Mouse (Mus musculus) neutrophil, adult 5-6 weeks (primary cell): ENCODE measurements around the gene Scgn. TPM values are rescaled to one million over a fixed set of nuclear protein-coding genes. Genes with fewer than 3 reads are reported as not detected.

Experiments
- ATAC-seq: fragments of 151-379, 151-347 bp; 2 replicates; pipeline ENCODE4 v1.8.0; 2017; ENCODE audit warnings: mild to moderate bottlenecking, moderate TSS enrichment; ENCODE audit not compliant: insufficient number of reproducible peaks, poor library complexity, low FRiP score, severe bottlenecking; ENCODE audit errors: extremely low read depth
- total RNA-seq: library from RNA; stranded (forward); fragments of 200-1000 nt; gene quantifications from 2 replicates; pipeline ENCODE4 v1.2.3, GENCODE M21; 2017

The Scgn gene
- total RNA-seq, 1 experiment from 2014 or later: not detected

- no peak for ATAC-seq
Measured at GRCm38 (mm10) chr13:23946254-23946653, 44.8 kb downstream of the Scgn start.

DNA sequence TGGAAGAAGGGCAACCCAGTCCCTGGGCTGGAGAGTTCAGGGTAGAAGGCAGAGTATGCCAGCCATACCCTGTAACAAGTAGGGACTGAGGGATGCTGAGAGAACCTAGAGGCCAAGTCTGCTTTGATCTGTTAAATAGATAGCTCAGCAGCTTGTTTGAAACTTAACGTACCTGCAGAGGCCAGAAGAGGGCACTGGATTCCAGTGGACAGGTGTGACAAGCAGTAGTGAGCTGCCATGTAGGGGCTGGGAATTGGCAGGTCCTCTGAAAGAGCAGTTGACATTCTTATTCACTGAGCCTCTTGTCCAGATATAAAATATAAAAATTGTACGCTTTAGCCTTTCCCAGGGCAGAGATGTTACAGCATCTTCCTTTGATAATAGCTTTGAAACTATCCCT lies 48.2 kb downstream of the Scgn start:
- ATAC-seq: no peak

DNA sequence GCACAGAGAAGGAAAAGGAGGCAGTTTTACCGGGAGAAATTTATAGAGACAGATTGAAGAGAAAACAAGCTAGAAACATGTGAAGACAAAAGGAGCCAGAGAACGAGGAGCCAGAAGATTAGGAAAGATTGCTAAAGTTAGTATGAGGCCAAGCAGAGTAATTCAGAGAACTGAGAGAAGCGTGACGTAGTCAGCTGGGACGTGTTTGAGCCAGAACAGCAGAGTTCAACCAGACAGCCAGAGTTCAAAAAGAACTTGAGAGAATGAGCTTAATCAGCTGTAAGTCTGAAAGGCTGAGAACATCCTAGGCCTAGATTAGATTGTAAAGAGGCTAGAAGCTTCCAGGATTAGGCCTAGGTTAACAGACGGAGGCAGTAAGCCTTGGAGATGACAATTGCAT lies 50.7 kb downstream of the Scgn start:
- ATAC-seq: no peak

DNA sequence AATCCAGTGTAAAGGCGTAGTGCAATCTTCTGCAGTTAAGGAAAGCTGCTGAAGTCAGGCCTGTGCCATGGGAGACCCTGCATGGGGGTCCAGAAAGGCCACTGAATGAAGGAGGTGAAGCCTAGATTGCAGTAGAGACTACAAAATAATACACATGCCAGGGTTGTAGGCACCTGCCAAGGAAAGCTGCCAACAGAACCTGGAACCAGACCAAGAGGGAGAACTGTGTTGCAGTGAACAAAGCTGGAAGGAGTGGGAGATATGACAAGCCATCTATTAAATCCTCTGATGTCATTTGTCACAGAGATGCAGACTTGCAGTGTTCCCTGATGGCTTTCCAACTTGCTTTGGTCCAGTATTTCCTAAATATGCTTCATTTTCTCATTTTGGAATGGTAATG lies 52.3 kb downstream of the Scgn start:
- no peak for ATAC-seq

GRCm38 (mm10) chr13:23934211-23934520 lies 56.8 kb downstream of the Scgn start, which contains the start of gene Hist1h2aa:
TSS of gene Hist1h2aa (plus strand) at chr13:23934462.
- no peak for ATAC-seq

- no peak for ATAC-seq
Measured at GRCm38 (mm10) chr13:23933421-23934210, 57.4 kb downstream of the Scgn start, which contains the start of gene Hist1h2ba. TSS of gene Hist1h2ba (minus strand) at chr13:23934156.

DNA sequence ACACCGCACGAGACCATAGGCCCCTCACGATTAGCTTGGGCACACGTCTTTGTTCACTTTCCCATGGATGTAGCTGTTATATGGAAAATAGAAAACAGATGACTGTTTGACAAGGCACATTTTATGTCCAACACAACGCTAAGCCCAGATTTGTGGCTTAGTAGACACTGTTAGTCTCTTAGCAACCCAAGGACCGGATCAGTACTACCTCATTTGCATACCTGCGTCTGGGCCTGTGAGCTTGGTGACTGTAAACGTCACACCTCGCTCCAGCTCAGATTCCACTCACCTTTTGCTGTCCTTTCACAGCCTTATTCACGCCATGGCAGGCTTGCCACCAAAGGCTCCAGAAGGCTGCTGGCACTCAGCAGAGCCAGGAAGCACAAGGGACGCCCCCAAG lies 60.1 kb downstream of the Scgn start:
- ATAC-seq: no peak

- no peak for ATAC-seq
Measured at GRCm38 (mm10) chr13:23930461-23930860, 60.6 kb downstream of the Scgn start.

DNA sequence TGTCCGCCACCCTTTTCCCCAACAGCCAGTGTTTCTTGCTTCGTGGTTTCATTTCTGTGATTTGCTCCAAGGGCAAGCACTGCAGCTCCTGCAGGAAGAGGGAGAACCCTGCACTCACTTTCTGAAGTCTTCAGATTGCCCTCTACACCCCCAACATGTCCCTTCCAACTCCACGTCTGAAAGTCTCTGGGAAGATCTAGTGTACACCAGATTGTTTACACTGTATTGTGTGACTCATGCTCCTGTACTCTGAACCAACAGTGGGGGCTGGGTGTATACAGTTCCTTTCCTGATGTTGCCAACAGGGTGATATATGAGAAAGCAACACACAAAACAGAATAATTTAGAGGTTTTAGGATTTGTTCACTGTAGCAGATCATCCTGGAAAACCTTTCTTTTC lies 62.4 kb downstream of the Scgn start:
- ATAC-seq: no peak

- ATAC-seq: no peak
Measured at GRCm38 (mm10) chr13:23925792-23926191, 65.2 kb downstream of the Scgn start.

DNA sequence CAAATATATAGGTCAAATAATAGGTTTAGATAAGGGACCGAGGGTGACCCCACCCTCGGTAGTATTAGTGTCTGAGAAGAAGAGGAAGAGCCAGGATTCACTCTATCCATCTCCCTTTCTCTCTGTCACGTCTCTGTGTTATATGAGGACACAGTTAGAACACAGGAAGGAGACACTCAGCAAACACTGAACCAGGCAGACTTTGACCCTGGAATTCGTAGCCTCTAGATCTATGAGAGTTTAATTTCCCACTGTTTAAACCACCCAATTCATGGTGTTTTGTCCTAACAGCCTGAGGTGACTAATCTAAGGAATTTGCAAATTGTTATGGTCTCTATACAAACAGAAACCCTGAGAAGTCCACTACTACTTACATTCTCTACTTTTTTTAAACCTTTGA lies 73.3 kb downstream of the Scgn start:
- ATAC-seq: no peak

DNA sequence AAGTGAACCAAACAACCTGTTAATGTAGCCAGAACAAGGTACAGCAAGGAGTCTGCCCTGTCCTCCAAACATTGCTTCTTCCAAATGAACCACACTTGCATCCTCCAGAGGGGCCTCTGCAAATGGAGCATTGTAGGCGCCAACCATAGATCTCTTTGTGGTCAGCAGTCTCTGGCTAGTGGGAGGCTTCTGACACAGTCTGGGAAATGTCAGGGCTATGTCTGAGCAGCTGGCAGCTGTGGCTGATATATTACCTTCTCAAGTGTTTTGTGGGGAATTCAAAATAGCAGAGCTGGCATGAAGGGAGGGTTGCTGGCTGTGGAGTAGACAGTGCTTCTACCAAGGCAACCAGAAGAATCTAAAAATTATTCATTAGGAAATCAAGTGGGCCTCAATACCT lies 74.9 kb downstream of the Scgn start:
- ATAC-seq: no peak

DNA sequence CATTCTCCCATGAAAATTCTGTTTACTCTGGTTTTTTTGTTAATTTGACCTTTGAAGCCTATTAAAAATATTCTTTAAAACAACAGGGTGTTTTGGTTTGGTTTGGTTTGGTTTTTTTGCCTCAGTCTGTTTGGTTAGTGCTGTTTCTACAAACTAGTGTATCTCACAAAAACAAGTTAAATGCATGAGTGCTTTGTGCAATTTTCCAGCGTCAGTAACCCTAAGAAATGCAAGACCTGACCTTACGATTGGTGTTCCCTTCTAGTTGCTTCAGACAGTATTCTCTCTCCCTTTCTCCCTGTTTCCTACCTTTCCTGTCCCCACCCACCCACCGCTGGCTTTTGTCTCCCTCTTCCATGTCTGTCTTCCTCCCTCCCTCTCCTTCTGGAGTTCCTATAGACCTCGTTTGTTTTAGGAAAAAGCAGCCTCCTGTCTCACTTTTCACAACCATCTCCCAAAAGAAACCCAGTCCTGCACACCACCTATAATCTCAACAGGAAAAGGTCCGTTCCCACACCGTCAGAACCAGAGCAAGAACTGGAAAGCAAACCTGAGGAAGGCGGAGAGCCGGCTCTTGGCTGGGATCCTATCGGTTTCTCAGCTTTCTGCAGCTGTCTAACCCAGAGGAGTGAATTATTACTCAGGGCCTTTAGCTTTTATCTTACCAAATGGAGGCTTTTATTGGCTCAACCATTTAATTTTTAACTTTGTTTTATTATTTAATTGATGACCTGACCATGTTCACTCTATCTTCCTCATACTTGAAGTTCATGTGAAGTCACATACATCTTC lies 76.4 kb downstream of the Scgn start, which contains the start of gene Slc17a4:
Gene Slc17a4, minus strand, starts transcription at position 634 of the 792 bp plus-strand sequence.
- no peak for ATAC-seq

GRCm38 (mm10) chr13:23913791-23914306 lies 77.2 kb downstream of the Scgn start:
- peak; percentile 85 for ATAC-seq

GRCm38 (mm10) chr13:23911335-23911734 lies 79.7 kb downstream of the Scgn start:
- ATAC-seq: peak; percentile 81

DNA sequence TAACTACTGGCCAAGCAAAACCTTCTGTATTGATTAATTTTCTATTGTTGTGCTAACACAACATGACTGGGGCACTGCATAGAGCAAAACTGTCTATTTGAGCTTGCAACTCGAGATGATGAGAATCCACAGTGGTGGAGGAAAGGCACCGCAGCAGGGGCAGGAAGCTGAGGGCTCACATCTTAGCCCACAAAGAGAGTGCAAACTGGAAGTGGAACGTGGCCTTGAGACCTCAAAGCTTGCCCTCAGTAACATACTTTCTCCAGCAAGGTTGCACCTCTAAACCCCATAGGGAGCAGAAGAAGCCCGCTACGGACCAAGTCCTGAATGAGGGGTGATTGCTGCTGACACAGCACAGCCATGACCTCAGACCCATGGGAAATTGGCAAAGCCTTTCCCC lies 80.9 kb downstream of the Scgn start:
- ATAC-seq: no peak

DNA sequence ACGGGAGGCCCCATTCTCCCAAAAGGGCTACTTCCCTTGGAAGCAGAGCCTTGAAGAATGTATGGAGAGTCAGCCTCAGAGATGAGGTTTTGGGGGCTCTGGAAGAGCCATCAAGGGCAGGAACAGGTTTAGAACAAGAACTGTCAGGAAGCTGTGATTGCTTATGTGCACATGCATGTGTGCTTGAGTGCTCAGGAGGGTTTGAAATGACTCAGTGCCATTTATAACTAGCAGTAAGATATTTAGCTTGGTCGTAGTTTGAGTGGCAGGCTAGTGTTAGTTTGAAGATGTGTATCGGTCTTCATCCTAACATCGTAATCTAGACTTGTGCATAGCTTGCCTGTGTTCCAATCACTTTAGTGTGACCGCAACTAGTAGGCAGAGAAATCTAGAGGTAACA lies 84.1 kb downstream of the Scgn start:
- no peak for ATAC-seq
